Mouse (Mus musculus) heart, adult 2 months (tissue): ENCODE results near the gene Tead2. TPM values are rescaled to one million over a fixed set of nuclear protein-coding genes. Genes with fewer than 3 reads are reported as not detected.

Experiments
- DNase-seq, 2 experiments: peaks; one replicate each; pipeline ENCODE4 v3.0.0; 2021
- H3K27ac ChIP-seq: fragments of 200-600 bp; 2 replicates; pipeline ENCODE4 v1.8.1; 2022
- H3K27me3 ChIP-seq: fragments of 200-500 bp; 2 replicates; pipeline ENCODE4 v1.6.1; 2012; ENCODE audit warnings: mild to moderate bottlenecking, low read length, inconsistent platforms, mixed read lengths; ENCODE audit not compliant: control insufficient read depth, insufficient read depth
- H3K36me3 ChIP-seq: fragments of 200-500 bp; 2 replicates; pipeline ENCODE4 v1.6.1; 2012; ENCODE audit warnings: low read length, inconsistent platforms; ENCODE audit not compliant: control insufficient read depth, insufficient read depth
- H3K4me1 ChIP-seq: fragments of 200-500 bp; 2 replicates; pipeline ENCODE4 v1.6.1; 2011; ENCODE audit warnings: low read length; ENCODE audit not compliant: control insufficient read depth, insufficient read depth
- H3K4me3 ChIP-seq: fragments of 200-600 bp; 2 replicates; pipeline ENCODE4 v1.8.1; 2022
- H3K79me2 ChIP-seq: fragments of 200-500 bp; replicated peaks from 2 replicates; pipeline ENCODE4 v1.6.1; 2012; ENCODE audit warnings: mild to moderate bottlenecking, inconsistent platforms, low read length, moderate library complexity, mixed read lengths; ENCODE audit not compliant: control insufficient read depth, insufficient read depth
- H3K9ac ChIP-seq: fragments of 200-500 bp; 2 replicates; pipeline ENCODE4 v1.6.1; 2012; ENCODE audit warnings: low read depth, mild to moderate bottlenecking, control low read depth, inconsistent platforms, low read length, mixed read lengths
- CTCF ChIP-seq: fragments of 200-600 bp; IDR thresholded peaks from 2 replicates; pipeline ENCODE4 v1.8.1; 2022; ENCODE audit warnings: antibody characterized with exemption, mild to moderate bottlenecking, moderate library complexity
- EP300 ChIP-seq: fragments of 200-500 bp; IDR thresholded peaks from 2 replicates; pipeline ENCODE4 v1.6.1; 2011; ENCODE audit warnings: low read depth, low read length, control low read depth; ENCODE audit not compliant: insufficient read depth
- POLR2A ChIP-seq: fragments of 200-500 bp; IDR thresholded peaks from 2 replicates; pipeline ENCODE4 v1.6.1; 2011; ENCODE audit warnings: mild to moderate bottlenecking, low read depth, low read length, control low read depth; ENCODE audit not compliant: insufficient read depth
- WGBS: fragments of 180-500 bp; shearing (Covaris S2); methylation state at CpG from one replicate; pipeline ENCODE4 v1.1.7; 2018; 5-methylcytosine and 5-hydroxymethylcytosine counted together
- intact Hi-C: fragments of 180-260 bp; cut with DNase I; formaldehyde crosslinking; loops from one replicate; pipeline ENCODE4 v1.15.1; 2025
- polyA plus RNA-seq: library from polyadenylated mRNA; depleted of rRNA; stranded (reverse); fragments of >200 nt; gene quantifications from 2 replicates; pipeline ENCODE4 v1.2.3, GENCODE M21; 2012
- total RNA-seq, 2 experiments: library from RNA; stranded (reverse); gene quantifications; 2 replicates each; pipeline ENCODE4 v1.2.3; 2021

The Tead2 gene
- total and polyA plus RNA-seq, 3 experiments, result 6.2 to 14.0 (median 10.8) TPM

GRCm38 (mm10) chr7:45185921-45186320 is 29.6 kb upstream of the Tead2 start:
- DNase-seq, result no peak
- no peaks in the 10 kb centered on the region for H3K79me2 ChIP-seq
- TF ChIP-seq CTCF, result no peak
- no peak for TF ChIP-seq EP300
- no peak for TF ChIP-seq POLR2A
- 66% methylated on average over 7 of the region's 7 CpGs for WGBS
- no peak overlapping the region for H3K4me3 ChIP-seq
- H3K27me3 ChIP-seq, result peaks cover 15% of the 10 kb centered on the region; the same call in 1 of the 2 replicates
- no peak overlapping the region for H3K27ac ChIP-seq
- H3K9ac ChIP-seq, result no peak overlapping the region
- intact Hi-C loops, result no loop called here
- H3K36me3 ChIP-seq, result no peaks in the 10 kb centered on the region
- no peaks in the 10 kb centered on the region for H3K4me1 ChIP-seq

GRCm38 (mm10) chr7:45189600-45189999 is 26.0 kb upstream of the Tead2 start:
- H3K36me3 ChIP-seq, result no peaks in the 10 kb centered on the region
- 50% methylated on average over 16 of the region's 16 CpGs for WGBS
- H3K27me3 ChIP-seq, result peaks cover 5% of the 10 kb centered on the region; the same call in 1 of the 2 replicates
- DNase-seq, result no peak
- intact Hi-C loops, result no loop called here
- TF ChIP-seq EP300 (no peak), CTCF (no peak), POLR2A (no peak)
- H3K4me3 ChIP-seq, result no peak overlapping the region
- H3K79me2 ChIP-seq, result no peaks in the 10 kb centered on the region
- H3K27ac ChIP-seq, result no peak overlapping the region
- H3K9ac ChIP-seq, result no peak overlapping the region
- H3K4me1 ChIP-seq, result no peaks in the 10 kb centered on the region

GRCm38 (mm10) chr7:45190186-45190585 is 25.4 kb upstream of the Tead2 start:
- Histone ChIP-seq H3K4me1 (no peaks in the 10 kb centered on the region), H3K4me3 (no peak overlapping the region), H3K9ac (no peak overlapping the region), H3K27ac (no peak overlapping the region), H3K36me3 (no peaks in the 10 kb centered on the region), H3K27me3 (peaks cover 5% of the 10 kb centered on the region; the same call in 1 of the 2 replicates), H3K79me2 (no peaks in the 10 kb centered on the region)
- 88% methylated on average over 6 of the region's 6 CpGs for whole genome bisulfite sequencing
- DNase-seq, result no peak
- intact Hi-C loops, result no loop called here
- TF ChIP-seq CTCF, result no peak
- TF ChIP-seq EP300, result no peak
- no peak for TF ChIP-seq POLR2A

GRCm38 (mm10) chr7:45191161-45191560 is 24.4 kb upstream of the Tead2 start:
- Histone ChIP-seq H3K4me3 (no peak overlapping the region), H3K27me3 (peaks cover 5% of the 10 kb centered on the region; the same call in 1 of the 2 replicates), H3K9ac (no peak overlapping the region), H3K36me3 (no peaks in the 10 kb centered on the region), H3K79me2 (no peaks in the 10 kb centered on the region), H3K4me1 (no peaks in the 10 kb centered on the region; the same call in 1 of the 2 replicates), H3K27ac (no peak overlapping the region)
- 60% methylated on average over 2 of the region's 2 CpGs for WGBS
- no peak for TF ChIP-seq CTCF
- no peak for TF ChIP-seq EP300
- TF ChIP-seq POLR2A, result no peak
- intact Hi-C loops, result no loop called here
- no peak for DNase-seq

- Histone ChIP-seq H3K79me2 (no peaks in the 10 kb centered on the region), H3K4me3 (no peak overlapping the region), H3K27me3 (peaks cover 5% of the 10 kb centered on the region; the same call in 1 of the 2 replicates), H3K36me3 (no peaks in the 10 kb centered on the region), H3K4me1 (no peaks in the 10 kb centered on the region; the same call in 1 of the 2 replicates), H3K27ac (no peak overlapping the region), H3K9ac (no peak overlapping the region)
- no peak for DNase-seq
- TF ChIP-seq EP300 (no peak), POLR2A (no peak), CTCF (no peak)
- intact Hi-C loops, result no loop called here
- 23% methylated on average over 8 of the region's 8 CpGs for WGBS
Measured at GRCm38 (mm10) chr7:45191803-45192363, 23.7 kb upstream of the Tead2 start.

- H3K9ac ChIP-seq, result no peak overlapping the region
- no peaks in the 10 kb centered on the region for H3K79me2 ChIP-seq
- H3K36me3 ChIP-seq, result no peaks in the 10 kb centered on the region
- no peak overlapping the region for H3K4me3 ChIP-seq
- H3K27ac ChIP-seq, result no peak overlapping the region
- WGBS, result 80% methylated on average over 7 of the region's 7 CpGs
- H3K27me3 ChIP-seq, result 0 out of 2 replicates have a peak, but pooled peaks cover 3% of the 10 kb centered on the region
- H3K4me1 ChIP-seq, result no peaks in the 10 kb centered on the region; the same call in 1 of the 2 replicates
- TF ChIP-seq CTCF, result no peak
- TF ChIP-seq POLR2A, result no peak
- TF ChIP-seq EP300, result no peak
- intact Hi-C loops, result no loop called here
- no peak for DNase-seq
Measured at GRCm38 (mm10) chr7:45192585-45193310, 22.8 kb upstream of the Tead2 start.
